Mouse (Mus musculus) liver, adult (tissue): Measurements from ENCODE around the gene Syde2.

Experiments
- GATA4 ChIP-seq: IDR thresholded peaks from 2 replicates; pipeline ENCODE4 v1.6.1; 2014; ENCODE audit warnings: mild to moderate bottlenecking, low read length; ENCODE audit not compliant: insufficient replicate concordance

Gene Syde2

DNA sequence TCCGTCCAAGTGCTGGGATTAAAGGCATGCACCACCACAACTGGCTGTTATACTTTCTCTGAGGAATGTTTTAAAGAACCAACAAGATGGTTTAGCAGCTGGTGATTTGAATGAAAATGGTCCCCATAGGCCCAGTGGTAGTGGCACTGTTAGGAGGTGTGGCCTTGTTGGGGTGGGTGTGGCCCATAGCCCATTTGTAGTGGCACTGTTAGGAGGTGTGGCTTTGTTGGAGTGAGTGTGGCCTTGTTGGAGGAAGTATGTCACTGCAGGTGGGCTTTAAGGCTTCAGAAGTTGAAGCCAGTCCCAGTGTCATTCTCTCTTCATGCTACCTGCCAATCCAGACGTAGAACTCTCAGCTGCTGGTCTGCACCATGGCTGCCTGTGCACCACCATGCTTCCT lies 40.7 kb downstream of the Syde2 start:
- no peak for TF ChIP-seq GATA4

DNA sequence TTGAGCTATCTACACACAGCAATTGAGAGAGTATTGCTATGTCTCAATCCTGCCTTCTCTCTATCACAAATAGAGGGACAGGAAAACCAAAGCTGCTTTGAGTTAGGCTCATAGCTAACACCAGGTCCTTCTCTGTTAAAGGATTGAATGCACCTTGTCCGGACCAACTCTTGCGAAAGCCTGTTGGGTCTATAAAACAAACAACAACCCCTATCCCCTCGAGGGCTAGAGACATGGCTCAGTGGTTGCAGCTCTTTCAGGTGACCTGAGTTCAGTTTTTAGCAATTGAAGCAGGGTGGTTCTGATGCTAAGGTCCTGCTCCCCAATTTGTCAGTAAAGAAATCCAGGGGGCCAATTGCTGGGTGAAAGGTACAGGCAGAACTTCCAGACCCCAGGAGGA lies 41.6 kb downstream of the Syde2 start:
- no peak for TF ChIP-seq GATA4

DNA sequence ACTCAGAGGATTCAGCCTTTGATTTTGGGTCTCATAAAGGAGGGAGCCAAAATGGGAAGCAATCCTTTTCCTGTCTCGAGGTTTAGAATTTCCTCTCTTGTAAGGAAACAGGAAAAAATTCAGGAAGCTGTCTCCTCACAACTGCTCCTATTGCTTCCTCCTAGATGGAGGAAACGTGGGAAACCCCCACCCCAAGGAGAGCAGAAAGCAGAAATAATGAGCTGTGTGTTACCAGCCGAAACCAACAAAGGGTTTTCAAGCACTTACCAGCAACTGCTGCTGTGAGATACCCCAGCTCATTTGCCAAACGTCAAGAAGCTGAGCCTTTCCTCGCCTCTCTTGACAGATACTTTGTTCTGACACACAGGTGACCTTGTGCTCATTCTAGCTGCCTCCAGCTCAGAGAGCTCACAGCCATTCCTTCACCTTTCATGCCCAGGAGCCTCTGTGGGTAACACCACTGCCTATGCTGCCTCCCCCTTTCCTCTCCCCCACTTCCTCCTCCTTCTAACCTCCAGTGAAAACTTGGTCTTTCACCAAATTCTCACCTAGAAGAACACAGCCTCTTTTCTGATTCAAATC lies 42.7 kb downstream of the Syde2 start:
- TF ChIP-seq GATA4, result no peak

DNA sequence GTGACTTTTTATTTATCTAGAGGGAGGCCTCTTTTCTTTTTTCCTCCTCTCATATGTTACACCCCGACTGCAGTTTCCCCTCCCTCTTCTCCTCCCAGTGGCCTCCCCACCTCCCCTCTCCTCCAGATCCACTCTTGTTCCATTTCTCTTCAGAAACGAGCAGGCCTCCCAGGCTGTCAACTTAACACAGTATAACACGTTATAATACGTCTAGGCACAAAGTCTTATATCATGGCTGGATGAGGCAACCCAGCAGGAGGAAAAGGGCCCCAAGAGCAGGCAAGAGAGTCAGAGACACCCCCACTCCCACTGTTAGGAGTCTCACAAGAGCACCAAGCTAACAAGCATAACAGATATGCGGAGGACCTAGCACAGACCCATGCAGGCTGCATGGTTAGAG lies 45.3 kb downstream of the Syde2 start:
- TF ChIP-seq GATA4, result no peak

DNA sequence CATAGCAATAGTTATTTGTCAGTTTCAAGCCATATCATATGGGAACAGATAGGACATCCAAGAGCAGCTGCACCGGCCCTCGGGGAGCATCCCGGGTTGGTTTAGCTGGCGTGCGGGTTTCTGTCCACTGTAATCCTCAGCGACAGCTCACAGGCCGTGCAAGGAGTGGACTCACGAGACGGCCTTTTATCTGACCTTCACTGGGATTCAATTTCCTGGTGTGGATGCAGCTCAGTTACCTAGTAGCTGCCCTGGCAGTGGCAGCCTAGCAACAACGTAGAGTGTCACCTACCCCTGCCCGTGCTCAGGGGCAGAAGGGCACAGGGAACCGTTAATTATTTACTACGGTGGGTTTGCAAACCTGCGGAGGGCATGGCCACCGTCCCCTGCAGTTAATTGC lies 50.2 kb downstream of the Syde2 start:
- TF ChIP-seq GATA4, result no peak

DNA sequence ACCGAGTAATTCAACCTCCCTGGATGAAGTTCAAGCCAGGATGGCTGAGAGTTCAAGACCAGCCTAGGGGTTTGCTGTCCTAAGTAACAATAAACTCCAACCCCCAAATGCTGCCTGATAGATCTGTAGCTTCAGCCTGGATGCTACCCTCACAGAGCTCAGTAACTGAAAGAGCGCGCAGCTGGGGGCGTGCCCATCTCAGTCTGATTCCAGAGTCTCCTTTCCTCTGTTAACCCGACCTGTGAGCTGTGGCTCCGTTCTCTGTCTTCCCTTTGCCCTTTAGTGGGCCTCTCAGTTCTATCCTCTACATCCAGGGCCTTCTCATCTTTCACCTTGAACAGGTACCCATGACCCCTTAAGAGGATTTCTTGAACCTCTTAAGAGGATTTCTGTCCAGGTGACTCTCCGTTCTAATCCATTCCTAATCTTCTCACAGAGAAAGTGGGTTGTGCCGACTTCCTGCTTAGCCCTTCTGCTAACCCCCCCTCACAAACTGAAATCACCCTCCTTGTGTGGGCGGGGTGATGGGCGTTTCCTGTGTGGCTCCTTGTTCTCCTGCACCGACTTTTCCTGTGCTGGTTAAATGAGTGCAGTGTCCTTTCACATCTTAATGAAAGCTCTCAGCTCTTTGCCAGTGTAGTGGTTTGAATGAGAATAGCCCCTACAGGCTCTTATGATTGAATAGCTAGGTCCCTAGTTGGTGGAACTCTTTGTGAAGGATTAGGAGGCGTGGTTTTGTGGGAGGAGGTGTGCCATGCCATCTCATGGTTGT lies 51.6 kb downstream of the Syde2 start:
- no peak for TF ChIP-seq GATA4

DNA sequence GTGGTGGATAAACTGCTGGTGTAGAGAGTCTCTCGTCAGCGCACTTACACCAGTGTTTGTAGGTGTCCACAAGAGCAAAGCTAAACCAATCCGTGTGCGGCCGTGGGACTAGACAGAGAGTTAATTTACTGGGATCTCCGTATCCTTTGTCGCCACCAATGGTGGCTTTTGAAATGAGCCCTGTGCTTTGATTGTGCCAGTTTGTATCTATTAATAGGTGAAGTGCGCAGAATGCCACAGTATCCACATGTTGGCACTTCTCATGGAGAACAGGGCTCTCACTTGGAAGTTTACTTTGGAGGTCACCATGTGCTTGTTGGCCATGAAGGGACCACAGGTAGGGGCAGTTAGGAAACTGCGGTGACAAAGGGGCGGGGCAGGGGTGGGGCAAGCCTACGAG lies 53.7 kb downstream of the Syde2 start:
- TF ChIP-seq GATA4, result no peak

DNA sequence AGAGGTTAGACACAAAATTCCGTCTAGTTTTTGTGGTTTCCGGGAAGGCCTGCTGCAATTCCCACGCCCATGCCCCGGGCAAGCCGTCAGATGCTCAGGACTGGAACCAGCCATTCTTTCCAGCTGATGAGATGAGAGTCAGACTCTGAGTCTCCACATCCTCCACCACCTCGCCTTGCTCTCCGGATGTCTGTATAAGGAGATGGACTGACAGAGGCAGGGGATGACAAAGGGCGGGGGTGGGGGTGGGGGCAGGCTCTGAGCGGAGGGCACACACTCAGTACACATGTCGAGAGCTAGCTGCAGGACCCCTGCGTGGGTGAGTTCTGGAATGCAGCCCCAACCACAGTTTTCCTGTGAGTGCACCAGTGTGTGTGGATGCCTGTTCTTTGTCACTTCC lies 57.3 kb downstream of the Syde2 start:
- no peak for TF ChIP-seq GATA4

DNA sequence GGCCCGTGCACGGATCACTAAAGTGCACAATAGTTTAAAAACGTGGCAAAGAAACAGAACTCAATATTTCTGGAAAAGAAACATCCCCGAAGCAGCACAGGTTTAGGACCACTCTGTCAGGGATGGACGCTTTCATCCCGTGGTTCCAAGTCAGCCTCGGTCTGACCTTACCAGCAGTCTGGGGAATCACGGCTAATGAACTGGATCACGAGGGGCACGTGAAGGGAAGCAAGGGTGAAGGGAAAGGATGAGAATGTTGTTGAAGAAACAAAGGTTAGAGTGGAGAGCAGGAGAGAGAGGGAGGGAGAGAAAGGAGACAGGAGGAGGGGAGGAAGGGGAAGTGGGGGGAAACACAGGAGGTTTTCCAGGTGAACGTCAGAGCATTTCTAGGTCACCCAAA lies 58.4 kb downstream of the Syde2 start:
- TF ChIP-seq GATA4, result no peak

DNA sequence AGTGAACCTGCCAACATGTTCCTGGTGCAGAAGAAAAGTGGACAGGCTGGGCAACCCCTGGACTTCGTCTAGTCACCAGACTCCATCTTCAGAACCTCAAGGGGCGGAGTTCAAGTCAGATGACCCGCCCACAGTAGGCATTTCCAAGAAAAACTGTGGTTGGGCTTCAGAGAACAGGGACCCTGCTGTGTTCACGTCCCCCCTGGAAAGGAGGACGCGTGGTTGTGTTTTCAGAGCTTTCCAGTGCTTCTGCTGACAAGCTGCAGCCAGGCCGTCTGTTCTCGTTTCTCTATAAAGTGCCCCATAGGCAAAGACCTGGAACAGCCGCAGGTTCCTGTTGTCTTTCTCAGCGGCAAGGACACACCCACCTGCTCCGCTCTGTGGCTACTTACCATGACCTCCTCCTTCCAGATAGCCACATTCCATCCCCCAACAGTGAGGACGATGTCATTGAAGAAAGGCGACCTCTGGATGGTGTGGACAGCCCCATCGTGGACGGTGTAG lies 60.1 kb downstream of the Syde2 start:
- no peak for TF ChIP-seq GATA4

DNA sequence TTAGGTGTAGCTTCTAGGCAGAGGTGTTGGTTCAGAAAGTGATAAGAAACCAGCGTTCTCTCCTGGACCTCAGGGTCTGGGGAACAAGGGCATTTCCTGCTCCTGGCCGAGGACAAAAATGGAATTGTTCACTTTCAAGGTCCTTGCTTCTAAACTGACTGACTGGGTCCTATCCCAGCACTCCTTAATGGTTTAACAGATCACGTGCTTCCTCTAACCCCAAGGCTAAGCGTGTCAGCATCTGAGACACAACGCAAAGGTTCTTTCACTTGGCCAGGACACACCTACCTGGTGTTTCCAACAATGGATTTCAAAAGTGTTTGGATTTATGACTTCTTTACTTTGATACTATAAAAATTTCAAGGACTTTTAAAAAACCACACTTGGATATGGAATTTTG lies 62.3 kb downstream of the Syde2 start:
- TF ChIP-seq GATA4, result no peak

DNA sequence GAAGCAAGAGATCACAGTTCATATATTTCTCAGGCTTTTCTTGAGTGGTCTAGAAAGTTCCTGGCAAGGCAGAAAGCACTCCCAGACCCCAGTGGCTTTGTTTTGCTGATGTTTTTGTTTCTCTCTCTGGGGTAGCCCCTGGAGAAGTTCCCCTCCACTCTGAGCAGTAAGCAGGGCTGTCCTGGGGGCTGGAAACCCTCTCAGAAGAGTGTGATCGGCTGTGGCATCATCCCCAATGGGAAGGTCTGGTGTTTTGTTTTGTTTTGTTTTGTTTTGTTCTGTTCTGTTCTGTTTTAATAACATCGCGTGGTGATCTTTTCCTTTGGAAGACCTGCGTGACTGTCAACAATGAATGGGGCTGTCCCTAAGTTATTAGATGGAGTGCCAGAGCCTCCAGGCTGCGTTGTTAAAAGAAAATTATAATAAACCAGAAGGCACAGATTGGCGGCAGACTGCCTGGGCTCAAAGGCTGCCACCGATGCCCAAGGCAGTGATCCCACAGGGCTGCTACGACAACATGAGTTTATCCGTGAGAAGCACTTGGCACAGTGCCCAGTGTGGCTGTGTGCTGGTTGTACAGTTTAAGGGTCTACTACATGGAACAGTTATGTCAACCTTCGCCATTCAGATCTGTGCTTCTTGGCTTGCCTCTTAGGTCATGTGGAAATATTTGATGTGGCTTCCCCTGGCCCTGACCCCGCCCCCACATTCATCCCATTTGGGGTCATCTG lies 63.8 kb downstream of the Syde2 start:
- no peak for TF ChIP-seq GATA4

DNA sequence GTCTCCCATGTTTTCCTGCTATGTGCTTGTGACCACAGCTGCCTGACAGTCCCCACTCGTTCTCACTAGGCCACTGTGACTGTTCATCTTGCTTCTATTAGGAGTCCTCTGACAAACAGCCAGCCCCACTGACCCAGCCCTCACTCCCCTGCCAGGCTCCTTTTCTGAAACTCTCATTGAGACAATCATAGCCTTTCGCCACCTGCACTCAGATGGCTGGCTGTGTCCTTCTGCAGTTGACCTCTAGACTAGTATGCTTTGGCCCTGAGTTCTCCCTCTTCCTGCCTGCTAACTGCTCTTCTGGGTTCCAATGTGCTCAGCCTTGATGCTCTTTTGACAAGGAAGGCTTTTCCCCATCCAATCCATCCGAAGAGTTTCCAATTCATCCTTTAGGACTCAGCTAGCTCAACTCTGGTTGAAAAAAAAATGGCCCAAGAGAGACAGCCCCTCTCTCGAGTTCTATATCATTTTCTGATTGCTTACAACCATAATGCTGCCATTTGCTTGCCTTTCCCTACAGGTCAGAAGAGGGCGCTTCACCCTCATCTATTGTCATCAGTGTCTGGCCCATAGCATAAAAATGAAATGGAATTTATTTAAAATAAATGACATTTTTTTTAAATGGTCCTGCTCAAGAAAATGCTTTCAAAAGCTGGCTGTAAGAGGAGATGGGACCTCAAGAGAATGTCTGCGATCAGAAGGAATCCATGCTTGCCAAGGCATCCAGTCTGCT lies 65.6 kb downstream of the Syde2 start:
- no peak for TF ChIP-seq GATA4

DNA sequence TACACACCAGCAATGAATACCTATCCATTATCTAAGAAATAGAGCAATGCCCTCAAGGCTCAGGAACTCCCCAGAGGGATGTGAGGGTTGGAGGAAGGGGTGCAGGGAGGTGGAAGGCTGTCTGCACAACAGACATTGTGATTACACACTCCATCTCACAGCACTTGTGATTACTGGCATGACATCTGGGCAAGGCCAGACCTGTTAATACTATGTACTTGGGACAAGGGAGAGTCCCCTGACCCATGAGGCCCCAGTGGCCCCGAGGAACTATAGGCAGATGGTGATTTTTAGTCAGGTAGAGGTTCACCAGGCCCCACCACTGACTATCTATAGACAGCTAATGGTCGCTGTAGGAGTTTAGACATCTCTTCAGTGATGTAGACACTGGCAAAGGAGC lies 66.2 kb downstream of the Syde2 start:
- TF ChIP-seq GATA4, result no peak

DNA sequence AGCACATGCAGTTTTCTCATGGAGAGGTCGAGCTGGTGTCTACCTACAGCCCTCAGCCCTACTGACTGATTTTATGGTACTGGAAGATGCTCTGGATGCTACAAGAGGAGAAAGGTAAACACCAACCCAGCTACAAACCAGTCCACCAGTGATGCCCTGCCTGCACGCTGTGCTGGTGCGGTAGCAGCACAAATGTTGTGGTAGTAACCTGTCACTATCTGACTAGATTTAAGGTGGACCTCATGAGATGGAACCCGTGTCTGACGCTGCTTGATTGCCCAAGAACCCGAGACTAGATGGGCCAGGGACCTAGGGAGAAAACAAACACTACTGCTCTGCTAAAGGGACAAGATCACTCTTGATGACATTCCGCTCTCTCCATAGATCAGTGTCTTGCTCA lies 69.5 kb downstream of the Syde2 start:
- TF ChIP-seq GATA4, result no peak
